Mouse (Mus musculus) MEL (cell line): Measurements from ENCODE around the gene Xpnpep2.

ENCODE experiments used
- BHLHE40 ChIP-seq: IDR thresholded peaks from 2 replicates; pipeline ENCODE4 v1.6.1; 2012; ENCODE audit warnings: low read depth, mild to moderate bottlenecking, inconsistent platforms, low read length, improper control_type of control experiment, borderline replicate concordance
- CTCF ChIP-seq, 3 experiments: IDR thresholded peaks in 2 of 3; conservative IDR thresholded peaks in 1 of 3; 2 replicates each; pipeline ENCODE4 v1.5.1; 2011 to 2012; ENCODE audit warnings: low read length in 3 of 3, low read depth in 2 of 3, mild to moderate bottlenecking in 2 of 3, improper control_type of control experiment in 1 of 3, inconsistent platforms in 1 of 3, mixed read lengths in 1 of 3, moderate library complexity in 1 of 3; ENCODE audit not compliant: control insufficient read depth in 1 of 3, insufficient read depth in 1 of 3, poor library complexity in 1 of 3, severe bottlenecking in 1 of 3
- SMC3 ChIP-seq: IDR thresholded peaks from 2 replicates; pipeline ENCODE4 v1.6.1; 2011; ENCODE audit warnings: low read depth, low read length, improper control_type of control experiment

- TF ChIP-seq CTCF (IDR thresholded peaks at IDR 0.05 in 2 of 3, conservative IDR thresholded peaks at IDR 0.05 in 1 of 3; ENCODE audit: control insufficient read depth in 1 of 3, insufficient read depth in 1 of 3, low read depth in 2 of 3, low read length in 3 of 3, poor library complexity in 1 of 3, severe bottlenecking in 1 of 3): no peak
- TF ChIP-seq SMC3: no peak
- TF ChIP-seq BHLHE40: no peak
Measured at GRCm38 (mm10) chrX:48108394-48109315, at the start of gene Xpnpep2.
